Mouse (Mus musculus): ENCODE data around the gene Bcdin3d.

- no peak for TF ChIP-seq CTCF (IDR thresholded peaks at IDR 0.05; ENCODE audit: extremely low read depth, insufficient read length, insufficient replicate concordance, low read depth, low read length)
- TF ChIP-seq POLR2A (IDR thresholded peaks at IDR 0.05; ENCODE audit: low read depth, low read length), result no peak
Measured at GRCm38 (mm10) chr15:99442358-99442757, 32.2 kb downstream of the Bcdin3d start.

Measured in small intestine, adult 2 months (tissue).